Mouse (Mus musculus): ENCODE data around the gene Mfap4.

Mfap4 gene

GRCm38 (mm10) chr11:61484613-61485540 lies at the start of gene Mfap4:
Mfap4 (plus strand) TSS chr11:61485431.
- peak; percentile 65 for DNase-seq

DNA sequence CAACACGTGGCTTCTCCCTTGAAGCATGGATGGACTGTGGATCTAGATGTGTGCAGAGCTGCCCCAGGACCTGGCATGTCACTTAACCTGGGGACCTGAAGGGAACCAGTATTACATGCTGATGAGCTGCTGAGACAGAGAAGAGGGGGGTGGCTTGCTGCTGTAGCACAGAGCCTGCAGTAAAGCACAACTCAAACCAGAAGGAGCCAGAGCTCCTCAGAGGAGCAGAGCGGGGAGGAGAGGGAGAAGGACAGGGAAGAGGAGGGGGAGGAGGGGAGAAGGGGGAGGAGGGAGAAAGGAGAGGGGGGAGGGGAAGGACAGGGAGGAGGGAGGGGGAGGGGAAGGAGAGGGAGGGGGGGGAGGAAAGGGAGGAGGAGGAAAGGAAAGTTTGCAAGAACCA lies 48.9 kb upstream of the Mfap4 start:
- DNase-seq: no peak

GRCm38 (mm10) chr11:61439170-61439569 lies 46.1 kb upstream of the Mfap4 start:
- DNase-seq: no peak

DNA sequence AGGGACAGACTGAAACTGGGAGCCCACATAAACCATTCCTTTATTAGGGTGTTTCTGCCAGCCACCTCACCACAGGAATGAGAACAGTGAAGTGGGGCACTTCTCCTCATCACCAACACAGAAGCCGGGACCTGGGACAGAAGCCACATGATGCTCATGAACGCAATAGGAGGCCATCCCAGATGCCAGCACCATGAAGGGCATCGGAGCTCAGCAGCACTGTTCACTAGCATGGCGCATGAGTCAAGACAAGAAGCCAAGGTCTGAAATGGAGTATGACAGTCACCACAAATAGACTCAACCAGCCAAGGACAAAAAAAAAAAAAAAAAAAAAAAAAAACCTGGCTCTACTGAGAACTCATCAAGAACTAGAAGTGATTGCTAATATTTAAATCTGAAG lies 44.8 kb upstream of the Mfap4 start:
- no peak for DNase-seq

GRCm38 (mm10) chr11:61441670-61442069 lies 43.6 kb upstream of the Mfap4 start:
- DNase-seq: no peak

DNA sequence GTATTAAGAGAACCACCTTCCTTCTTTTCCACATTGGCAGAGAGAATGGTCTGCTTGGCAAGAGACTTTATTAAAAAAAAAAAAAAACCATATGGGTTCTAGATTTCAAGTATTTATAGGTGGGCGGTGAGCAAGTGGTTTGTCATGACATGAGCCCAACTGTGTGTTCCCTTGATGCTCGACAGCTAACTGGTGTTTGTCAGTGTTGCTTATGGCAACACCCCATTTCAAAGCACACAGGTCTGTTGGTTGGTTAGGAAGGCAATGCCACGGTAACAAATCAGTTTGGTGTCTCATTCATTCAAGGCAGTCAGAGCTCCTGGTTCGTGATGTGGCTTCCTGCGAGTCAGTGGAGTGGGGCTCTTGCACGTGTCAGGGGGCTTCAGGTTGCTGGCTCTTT lies 41.4 kb upstream of the Mfap4 start:
- DNase-seq: no peak

DNA sequence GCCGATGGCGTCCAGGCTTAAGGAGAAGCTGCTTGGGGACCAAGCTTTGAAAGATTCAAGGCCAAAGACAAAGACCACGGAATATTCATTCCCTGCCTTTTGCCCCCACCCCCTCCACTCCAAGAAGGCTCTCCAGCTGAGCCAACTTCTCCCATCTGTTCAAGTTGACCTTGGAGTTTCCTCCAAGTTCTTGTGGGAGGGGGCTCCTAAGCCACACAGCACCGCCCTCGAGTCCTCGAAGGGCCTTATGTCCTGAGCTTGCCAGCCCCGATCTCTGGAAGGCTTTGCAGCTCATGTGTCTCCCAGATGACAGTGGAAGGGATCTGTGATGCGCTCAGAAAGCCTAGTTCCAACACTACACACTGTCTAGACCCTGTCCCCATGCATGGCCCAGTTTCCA lies 37.9 kb upstream of the Mfap4 start:
- no peak for DNase-seq

- no peak for DNase-seq
These were observed 37.2 kb upstream of the Mfap4 start for GRCm38 (mm10) chr11:61448041-61448440.

GRCm38 (mm10) chr11:61448599-61449225 lies 36.5 kb upstream of the Mfap4 start:
- no peak for DNase-seq

DNA sequence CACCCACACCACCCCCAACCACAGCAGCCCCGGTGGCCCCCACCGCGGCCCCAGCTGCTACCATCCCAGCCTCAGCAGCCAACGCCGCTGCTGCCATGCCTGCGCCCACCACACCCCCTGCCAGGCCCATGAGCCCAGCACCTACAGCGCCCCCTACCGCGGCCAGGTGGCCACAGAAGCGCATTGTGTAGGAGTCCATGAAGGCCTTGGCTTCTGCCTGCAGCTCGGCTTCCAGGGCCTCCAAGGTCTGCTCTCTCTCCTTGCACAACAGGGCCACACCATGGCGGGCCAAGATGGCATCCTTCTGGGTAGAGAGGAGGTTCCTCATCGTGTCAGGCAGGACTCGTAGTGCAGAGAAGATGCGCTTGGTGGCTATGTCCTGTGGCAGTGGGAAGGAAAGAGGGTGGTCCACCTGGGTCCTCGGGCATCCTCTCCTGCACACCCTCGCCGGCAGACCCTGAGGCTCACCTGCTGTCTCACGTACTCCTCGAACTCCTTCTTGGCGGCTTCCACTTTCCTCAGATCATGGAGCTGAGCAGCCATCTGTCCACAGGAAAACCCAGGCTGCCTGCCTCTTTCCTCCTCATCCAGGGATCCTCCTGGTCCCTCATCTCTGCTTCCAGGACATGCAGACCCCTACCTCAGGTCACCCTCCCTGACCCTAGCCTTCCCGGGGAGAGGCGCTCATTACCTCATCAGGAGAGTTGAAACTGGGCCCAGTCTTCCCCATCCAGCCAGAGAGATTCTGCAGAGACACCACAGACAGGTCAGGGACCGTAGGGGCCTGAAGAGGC lies 35.5 kb upstream of the Mfap4 start:
- DNase-seq: peak; percentile 53

DNA sequence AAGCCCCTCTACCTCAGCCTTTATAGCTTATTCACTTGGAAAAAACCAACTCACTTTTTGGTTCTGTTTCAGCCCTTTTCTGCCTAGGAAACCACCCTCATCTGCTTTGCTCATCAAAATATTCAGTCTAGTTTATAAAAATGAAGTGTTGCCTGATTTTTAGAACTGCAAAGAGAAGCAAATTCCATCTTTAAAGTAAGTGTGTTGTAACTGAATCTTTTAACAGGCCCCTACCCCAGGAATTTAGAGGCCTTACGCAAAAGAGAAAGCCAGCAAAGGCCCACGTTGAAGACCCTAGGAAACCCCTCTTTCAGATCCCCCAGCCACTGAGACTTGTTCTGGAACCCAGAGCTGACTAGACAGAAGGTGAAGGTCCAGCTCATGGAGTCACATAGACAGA lies 21.2 kb upstream of the Mfap4 start:
- DNase-seq: no peak

DNA sequence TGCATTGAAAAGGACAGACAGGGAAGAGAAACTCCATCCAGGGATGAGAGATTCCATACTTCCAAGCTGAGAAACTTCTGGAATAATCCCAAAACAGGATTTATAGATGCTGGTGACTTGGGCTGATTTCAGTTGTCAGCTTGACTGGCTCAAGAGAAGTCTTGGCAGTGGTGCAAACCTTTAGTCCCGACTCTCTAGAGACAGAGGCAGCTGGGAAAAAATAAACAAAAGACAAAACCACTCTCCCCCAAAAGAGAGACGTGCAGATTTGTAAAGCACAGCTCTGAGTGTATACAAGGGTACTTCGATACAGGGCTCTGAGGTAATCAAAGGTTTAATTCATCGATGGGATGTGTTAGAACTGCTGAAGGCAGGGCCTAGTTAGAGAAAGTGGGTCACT lies 19.8 kb upstream of the Mfap4 start:
- no peak for DNase-seq

- no peak for DNase-seq
These were observed 16.7 kb upstream of the Mfap4 start for GRCm38 (mm10) chr11:61468534-61468933.

- no peak for DNase-seq
These were observed 15.8 kb upstream of the Mfap4 start for GRCm38 (mm10) chr11:61469317-61469917.

DNA sequence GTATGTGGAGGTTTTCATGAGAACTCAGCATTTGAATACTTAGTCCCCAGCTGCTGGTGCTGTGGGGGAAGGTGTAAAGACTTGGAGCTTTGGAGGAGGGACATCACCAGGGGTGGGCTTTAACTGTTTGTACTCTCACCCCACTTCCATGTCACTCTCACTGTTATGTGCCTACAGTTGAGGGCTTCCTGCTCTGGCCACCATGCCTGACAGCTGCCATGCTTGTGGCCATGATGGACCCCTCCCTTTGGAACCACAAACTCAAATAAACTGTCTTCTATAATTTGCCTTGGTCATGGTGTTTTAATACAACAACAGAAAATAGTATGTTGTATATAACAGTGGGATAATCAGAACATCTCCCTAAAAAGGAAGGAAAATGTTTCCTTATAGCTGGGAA lies 14.4 kb upstream of the Mfap4 start:
- no peak for DNase-seq

DNA sequence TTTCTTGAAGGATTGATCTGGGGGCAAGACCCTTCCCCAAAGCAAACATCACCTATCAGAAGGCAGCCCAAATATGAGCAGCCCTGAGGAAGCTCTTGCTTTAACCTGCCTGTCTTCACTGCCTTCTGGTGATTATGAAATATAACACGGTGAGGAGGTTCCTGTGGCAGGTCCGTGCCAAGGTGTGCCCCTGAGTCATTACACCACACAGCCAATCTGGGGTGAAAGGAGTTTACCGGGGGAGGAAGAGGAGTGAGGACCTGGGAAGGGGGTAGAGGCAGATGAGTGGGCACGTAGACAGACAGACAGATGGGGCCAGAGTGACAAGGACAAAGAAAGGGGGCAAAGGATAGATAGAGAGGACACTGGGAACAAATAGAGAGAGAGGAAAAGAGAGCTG lies 11.6 kb upstream of the Mfap4 start:
- no peak for DNase-seq

DNA sequence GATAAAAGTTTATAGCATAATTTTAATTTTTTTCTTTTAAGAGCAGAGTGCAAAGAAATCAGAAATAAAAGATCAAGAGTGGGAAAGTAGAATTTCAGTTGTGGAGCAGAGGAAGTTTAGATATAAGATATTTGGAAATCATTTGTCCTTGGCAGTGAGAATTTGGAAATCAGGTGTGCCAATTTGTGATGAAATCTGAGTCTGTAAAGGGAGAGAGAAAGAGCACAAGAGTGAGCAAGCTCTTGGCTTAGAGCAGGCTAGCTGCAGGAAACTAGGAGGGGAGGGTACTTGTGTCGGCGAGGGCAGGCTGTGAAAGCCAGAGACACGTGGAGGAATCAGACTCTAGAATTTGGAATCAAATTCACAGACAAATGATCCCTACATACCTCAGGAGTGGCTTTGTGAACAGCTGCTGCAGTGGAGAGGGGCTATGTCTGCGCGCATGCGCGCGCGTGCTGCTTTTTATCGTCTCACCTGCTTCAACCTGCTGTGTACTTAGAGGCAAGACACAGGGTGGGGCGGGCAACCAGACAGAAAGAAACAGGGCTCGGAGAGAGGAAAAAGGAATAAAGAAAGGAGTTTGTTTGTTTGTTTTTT lies 8.3 kb upstream of the Mfap4 start:
- DNase-seq: no peak

DNA sequence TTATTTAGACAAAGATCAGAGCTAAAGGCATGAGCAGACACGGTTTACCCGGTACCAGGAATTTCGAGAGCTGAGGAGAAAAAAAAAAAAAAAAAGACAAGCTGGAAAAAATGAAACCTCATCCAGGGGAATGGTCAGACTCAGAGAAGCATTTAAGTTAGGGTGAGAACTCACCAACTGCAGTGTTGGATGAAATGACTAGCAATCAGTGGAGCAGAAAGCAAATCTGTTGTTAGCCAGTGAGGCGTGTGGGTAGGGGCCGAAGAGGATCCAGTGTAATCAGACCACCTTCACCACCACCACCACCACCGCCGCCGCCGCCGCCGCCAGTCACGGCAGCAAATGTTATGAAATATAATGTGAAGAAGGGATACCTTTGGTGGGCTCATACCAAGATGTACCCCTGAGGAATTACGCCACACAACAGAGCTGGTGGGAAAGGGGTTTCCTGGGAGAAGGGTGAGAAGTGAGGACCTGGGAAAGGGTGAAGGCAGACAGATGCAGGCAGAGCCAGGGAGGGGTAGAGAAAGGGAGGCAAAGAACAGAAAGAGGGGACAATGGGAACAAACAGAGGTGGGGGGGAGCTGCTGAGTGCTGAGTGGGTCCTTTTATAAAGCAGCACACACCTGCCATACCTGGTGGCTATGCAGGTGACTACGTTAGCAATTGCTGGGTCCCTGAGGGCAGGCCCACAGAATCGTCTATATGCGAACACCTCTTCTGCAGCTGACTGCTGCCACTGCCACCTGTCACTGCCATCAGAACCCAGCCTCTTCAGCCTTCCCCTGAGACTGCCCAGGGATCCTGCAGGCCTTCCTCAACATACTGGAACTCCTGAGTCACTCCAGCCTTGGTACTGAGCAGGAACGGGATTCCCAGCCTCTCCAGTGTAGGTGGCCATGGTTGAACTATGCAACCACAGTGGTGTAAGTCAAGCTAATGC lies 7.4 kb upstream of the Mfap4 start:
- DNase-seq: no peak

DNA sequence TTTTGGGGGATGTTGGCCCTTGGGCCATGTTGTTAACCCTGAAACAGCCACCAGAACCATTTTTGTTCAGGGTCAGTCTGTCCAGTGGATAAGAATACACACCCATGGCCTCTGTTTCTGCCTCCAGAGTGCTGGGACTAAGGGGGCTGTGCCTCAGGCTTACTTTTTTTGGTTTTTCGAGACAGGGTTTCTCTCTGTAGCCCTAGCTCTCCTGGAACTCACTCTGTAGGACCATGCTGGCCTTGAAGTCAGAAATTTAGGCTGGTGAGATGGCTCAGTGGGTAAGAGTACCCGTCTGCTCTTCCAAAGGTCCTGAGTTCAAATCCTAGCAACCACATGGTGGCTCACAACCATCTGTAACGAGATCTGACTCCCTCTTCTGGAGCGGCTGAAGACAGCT lies 6.4 kb upstream of the Mfap4 start:
- no peak for DNase-seq

- DNase-seq: no peak
These were observed 3.8 kb upstream of the Mfap4 start for GRCm38 (mm10) chr11:61481239-61482090.

Data from right cerebral cortex, postnatal 14 days (tissue).